Mouse (Mus musculus) olfactory bulb, adult 2 months (tissue): ENCODE data around the gene Dpf3.

Experiments used
- CTCF ChIP-seq: fragments of 200-500 bp; IDR thresholded peaks from 2 replicates; pipeline ENCODE4 v1.5.1; 2012; ENCODE audit warnings: low read depth, mild to moderate bottlenecking, low read length, moderate library complexity; ENCODE audit not compliant: insufficient read depth
- POLR2A ChIP-seq: fragments of 200-500 bp; IDR thresholded peaks from 2 replicates; pipeline ENCODE4 v1.6.1; 2012; ENCODE audit warnings: mild to moderate bottlenecking, low read depth, low read length, moderate library complexity; ENCODE audit not compliant: insufficient read depth

DNA sequence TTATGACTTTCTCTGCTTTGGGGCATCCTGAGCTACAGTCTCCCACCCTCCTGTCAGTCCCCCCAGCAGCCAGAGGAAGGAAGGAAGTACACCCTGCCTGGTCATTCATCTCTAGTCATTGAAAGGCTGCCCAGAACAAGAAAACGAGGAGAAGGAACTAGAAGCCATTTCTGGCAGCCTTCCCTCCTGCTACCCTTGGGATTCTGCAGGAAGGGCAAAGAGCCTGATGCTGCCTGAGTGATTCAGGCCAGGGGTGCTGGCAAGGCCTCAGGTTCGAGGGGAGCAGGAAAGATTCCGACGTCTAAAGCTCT is 144.7 kb downstream of the Dpf3 start:
- TF ChIP-seq CTCF (no peak), POLR2A (no peak)
